Comparison of ENCODE assay signal across 14 mouse cellular contexts in the genomic region with DNA sequence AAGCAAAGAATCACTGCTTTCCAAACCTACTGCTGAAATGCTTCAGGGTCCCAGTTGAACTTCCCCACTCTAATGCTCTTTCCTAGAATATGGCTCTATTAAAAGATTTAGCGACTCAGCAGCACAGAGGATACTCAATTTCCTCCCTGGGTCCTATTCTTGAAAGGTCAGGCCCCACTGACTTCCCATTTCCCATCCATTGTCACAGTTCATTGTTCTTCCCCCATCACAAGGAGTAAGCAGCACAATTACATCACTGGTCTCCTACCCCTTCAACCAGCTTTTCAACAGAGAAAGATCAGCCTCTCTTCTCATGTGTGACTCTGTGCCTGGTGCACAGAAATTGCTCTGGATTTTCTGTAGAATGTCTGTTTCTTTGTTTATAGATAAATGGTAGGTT.
DNase-seq lines count a peak whose midpoint lies in the region; ATAC-seq lines count a peak whose summit lies in the region.
"Had no signal": no experiment of that assay in that cellular context is flagged by ENCODE, and none has a peak within 500 bp of the region (broad histone marks: within the 10 kb centered on the region; RNA-seq: fewer than 3 reads in every experiment).

No protein-coding gene starts in this region.

- no peak overlapping the region for H3K4me3 ChIP-seq in kidney, embryonic 14.5 days (ENCODE audit: low read length)
- no peak overlapping the region for H3K4me3 ChIP-seq in liver, embryonic 15.5 days (replicated peaks)
- no peak overlapping the region for H3K4me3 ChIP-seq in hindbrain, embryonic 16.5 days (ENCODE audit: low read length)
- no peak overlapping the region for H3K4me3 ChIP-seq in forebrain, embryonic 14.5 days (ENCODE audit: low read depth, low read length)

- H3K36me3 ChIP-seq in kidney, embryonic 14.5 days (ENCODE audit: control insufficient read depth, insufficient read depth, low read length), result no peaks in the 10 kb centered on the region
- no peaks in the 10 kb centered on the region for H3K36me3 ChIP-seq in liver, embryonic 15.5 days (replicated peaks)
- H3K36me3 ChIP-seq in hindbrain, embryonic 16.5 days (ENCODE audit: control insufficient read depth, insufficient read depth, low read length), result no peaks in the 10 kb centered on the region
- no peaks in the 10 kb centered on the region for H3K36me3 ChIP-seq in forebrain, embryonic 14.5 days (ENCODE audit: control insufficient read depth, insufficient read depth, low read length)

- no peaks in the 10 kb centered on the region for H3K4me1 ChIP-seq in kidney, embryonic 14.5 days (ENCODE audit: control insufficient read depth, insufficient read depth, low read length)
- no peaks in the 10 kb centered on the region; the same call in 1 of the 2 replicates for H3K4me1 ChIP-seq in liver, embryonic 15.5 days (replicated peaks)
- no peaks in the 10 kb centered on the region for H3K4me1 ChIP-seq in hindbrain, embryonic 16.5 days (ENCODE audit: control insufficient read depth, insufficient read depth, low read depth, low read length)
- no peaks in the 10 kb centered on the region for H3K4me1 ChIP-seq in forebrain, embryonic 14.5 days (ENCODE audit: control insufficient read depth, insufficient read depth, low read length)

- peak; percentile 64; the same call in 1 of the 2 replicates for ATAC-seq in kidney, embryonic 14.5 days (ENCODE audit: low FRiP score, low TSS enrichment)
- ATAC-seq in liver, embryonic 15.5 days (ENCODE audit: insufficient read depth), result peak; percentile 56; the same call in 1 of the 2 replicates
- no peak for ATAC-seq in hindbrain, embryonic 16.5 days
- ATAC-seq in forebrain, embryonic 14.5 days, result no peak
- ATAC-seq: forebrain, embryonic 16.5 days had no signal

- 59% methylated on average over 1 of the region's 1 CpGs for WGBS in kidney, embryonic 14.5 days
- 16% methylated on average over 1 of the region's 1 CpGs for WGBS in liver, embryonic 15.5 days (ENCODE audit: insufficient replicate concordance)
- WGBS in hindbrain, embryonic 16.5 days, result 32% methylated on average over 1 of the region's 1 CpGs
- 58% methylated on average over 1 of the region's 1 CpGs for WGBS in forebrain, embryonic 14.5 days

- no peaks in the 10 kb centered on the region for H3K9me3 ChIP-seq in kidney, embryonic 14.5 days (ENCODE audit: control insufficient read depth, low read length)
- H3K9me3 ChIP-seq in liver, embryonic 15.5 days (replicated peaks), result no peaks in the 10 kb centered on the region
- no peaks in the 10 kb centered on the region for H3K9me3 ChIP-seq in hindbrain, embryonic 16.5 days (ENCODE audit: control insufficient read depth, low read length)
- H3K9me3 ChIP-seq in forebrain, embryonic 14.5 days (replicated peaks; ENCODE audit: control insufficient read depth, low read length), result no peaks in the 10 kb centered on the region

- H3K4me2 ChIP-seq in kidney, embryonic 14.5 days (replicated peaks; ENCODE audit: low read depth, low read length), result no peak overlapping the region
- H3K4me2 ChIP-seq in liver, embryonic 15.5 days, result no peak overlapping the region
- no peak overlapping the region for H3K4me2 ChIP-seq in hindbrain, embryonic 16.5 days (ENCODE audit: low read length)
- no peak overlapping the region for H3K4me2 ChIP-seq in forebrain, embryonic 14.5 days (ENCODE audit: low read length)
- H3K4me2 ChIP-seq: midbrain, embryonic 11.5 days had no signal

- no peak overlapping the region for H3K9ac ChIP-seq in kidney, embryonic 14.5 days (ENCODE audit: low read depth, low read length)
- no peak overlapping the region for H3K9ac ChIP-seq in liver, embryonic 15.5 days
- no peak overlapping the region for H3K9ac ChIP-seq in hindbrain, embryonic 16.5 days (ENCODE audit: low read depth, low read length)
- no peak overlapping the region for H3K9ac ChIP-seq in forebrain, embryonic 14.5 days (ENCODE audit: low read length)

- no peaks in the 10 kb centered on the region for H3K27me3 ChIP-seq in kidney, embryonic 14.5 days (ENCODE audit: control insufficient read depth, insufficient read depth, low read length)
- H3K27me3 ChIP-seq in liver, embryonic 15.5 days, result no peaks in the 10 kb centered on the region
- H3K27me3 ChIP-seq in hindbrain, embryonic 16.5 days (replicated peaks; ENCODE audit: control insufficient read depth, insufficient read depth, low read length), result no peaks in the 10 kb centered on the region
- H3K27me3 ChIP-seq in forebrain, embryonic 14.5 days (replicated peaks; ENCODE audit: control insufficient read depth, insufficient read depth, low read length), result no peaks in the 10 kb centered on the region
- H3K27me3 ChIP-seq: CH12.LX had no signal

- no peak for DNase-seq in kidney, adult 9 months
- DNase-seq in spleen, postnatal 36 days (ENCODE audit: low spot score in 2 of 2), result peak; percentile 1 to 4
- no peak for DNase-seq in spleen, postnatal 14 days (ENCODE audit: low spot score in 2 of 2)
- no peak for DNase-seq in forebrain, embryonic 14.5 days (ENCODE audit: low spot score)
- DNase-seq: cerebellum, postnatal 10 days; gastrocnemius, postnatal 10 days; right cerebral cortex, postnatal 4 days had no signal

- no peak overlapping the region; the same call in 1 of the 2 replicates for H3K27ac ChIP-seq in kidney, embryonic 14.5 days (ENCODE audit: low read depth, low read length)
- no peak overlapping the region for H3K27ac ChIP-seq in liver, embryonic 15.5 days (replicated peaks)
- H3K27ac ChIP-seq in hindbrain, embryonic 16.5 days (ENCODE audit: low read depth, low read length), result no peak overlapping the region
- no peak overlapping the region for H3K27ac ChIP-seq in forebrain, embryonic 14.5 days (ENCODE audit: low read depth, low read length)
- H3K27ac ChIP-seq: stomach, postnatal 0 days had no signal

Comparison
In these comparisons a context has a peak if more than half of its experiments do, and no peak if none do; other contexts are left out.
1. DNase-seq: peak in spleen, postnatal 36 days (2 of 2); none in kidney, adult 9 months (single experiment), spleen, postnatal 14 days (0 of 2) and forebrain, embryonic 14.5 days (single experiment).
2. ATAC-seq: peak in kidney, embryonic 14.5 days (single experiment) and liver, embryonic 15.5 days (single experiment); none in hindbrain, embryonic 16.5 days (single experiment) and forebrain, embryonic 14.5 days (single experiment).